Mouse (Mus musculus): ENCODE data around the gene Chaf1b.

Chaf1b gene

DNA sequence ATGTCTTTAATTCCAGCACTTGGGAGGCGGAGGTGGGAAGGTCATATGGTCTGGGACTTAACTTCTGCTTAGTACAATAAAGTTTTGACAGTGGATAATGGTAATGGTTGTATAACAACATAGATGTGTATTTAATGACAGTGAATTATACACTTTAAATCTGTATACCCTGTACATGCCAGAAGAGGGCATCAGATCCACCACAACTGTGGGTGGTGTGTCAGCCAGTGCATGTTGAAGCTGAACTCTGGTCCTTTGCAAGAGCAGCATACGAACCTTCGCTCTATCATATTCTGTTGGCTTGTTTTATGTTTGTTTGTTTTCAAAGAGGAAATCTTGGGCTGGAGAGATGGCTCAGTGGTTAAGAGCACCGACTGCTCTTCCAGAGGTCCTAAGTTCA is 63.7 kb downstream of the Chaf1b start:
- no peak for DNase-seq (ENCODE audit: low spot score)

Measured in spleen, adult 12 weeks (tissue).